Mouse (Mus musculus) neural tube, embryonic 13.5 days (tissue): ENCODE results near the gene Chia1. TPM values are rescaled to one million over a fixed set of nuclear protein-coding genes. Genes with fewer than 3 reads are reported as not detected.
"Not testable (repeated sequence)": the region's sequence is repeated elsewhere in the genome, so short reads cannot be mapped to it uniquely, and the experiment has no call there.

Source experiments
- ATAC-seq: fragments of 200-750 bp; cut with Nextera tagmentation; 2 replicates; pipeline ENCODE4 v1.8.0; 2017; ENCODE audit warnings: low read depth, mild to moderate bottlenecking, moderate TSS enrichment, moderate library complexity
- H3K27ac ChIP-seq: fragments of 300-500 bp; sonication (generic); replicated peaks from 2 replicates; pipeline ENCODE4 v1.5.1; 2015; ENCODE audit warnings: moderate library complexity, mild to moderate bottlenecking, inconsistent platforms
- H3K27me3 ChIP-seq: fragments of 300-500 bp; sonication (generic); 2 replicates; pipeline ENCODE4 v1.6.1; 2015; ENCODE audit warnings: mild to moderate bottlenecking, inconsistent platforms
- H3K36me3 ChIP-seq: fragments of 300-500 bp; sonication (generic); 2 replicates; pipeline ENCODE4 v1.6.1; 2015; ENCODE audit warnings: mild to moderate bottlenecking, inconsistent platforms
- H3K4me1 ChIP-seq: fragments of 300-500 bp; sonication (generic); replicated peaks from 2 replicates; pipeline ENCODE4 v1.6.1; 2015; ENCODE audit warnings: inconsistent platforms
- H3K4me2 ChIP-seq: fragments of 300-500 bp; sonication (generic); 2 replicates; pipeline ENCODE4 v1.6.1; 2015; ENCODE audit warnings: inconsistent platforms, mild to moderate bottlenecking, moderate library complexity
- H3K4me3 ChIP-seq: fragments of 300-500 bp; sonication (generic); 2 replicates; pipeline ENCODE4 v1.5.1; 2015; ENCODE audit warnings: mild to moderate bottlenecking, inconsistent platforms
- H3K9ac ChIP-seq: fragments of 300-500 bp; sonication (generic); 2 replicates; pipeline ENCODE4 v1.6.1; 2015; ENCODE audit warnings: moderate library complexity, mild to moderate bottlenecking, inconsistent platforms
- H3K9me3 ChIP-seq: fragments of 300-500 bp; sonication (generic); 2 replicates; pipeline ENCODE4 v1.6.1; 2016; ENCODE audit warnings: inconsistent platforms
- WGBS: fragments of 180-500 bp; shearing (Covaris S2); methylation state at CpG from one replicate; pipeline ENCODE4 v1.1.7; 2015; 5-methylcytosine and 5-hydroxymethylcytosine counted together
- polyA plus RNA-seq: library from polyadenylated mRNA; unstranded; fragments of >200 nt; fragmentation: Nextera tagmentation; extraction: Ambion mirVana; gene quantifications from 2 replicates; pipeline ENCODE4 v1.2.1, GENCODE M21; 2015

The Chia1 gene
- polyA plus RNA-seq, 1 experiment from 2014 or later, result 0.82 TPM

DNA sequence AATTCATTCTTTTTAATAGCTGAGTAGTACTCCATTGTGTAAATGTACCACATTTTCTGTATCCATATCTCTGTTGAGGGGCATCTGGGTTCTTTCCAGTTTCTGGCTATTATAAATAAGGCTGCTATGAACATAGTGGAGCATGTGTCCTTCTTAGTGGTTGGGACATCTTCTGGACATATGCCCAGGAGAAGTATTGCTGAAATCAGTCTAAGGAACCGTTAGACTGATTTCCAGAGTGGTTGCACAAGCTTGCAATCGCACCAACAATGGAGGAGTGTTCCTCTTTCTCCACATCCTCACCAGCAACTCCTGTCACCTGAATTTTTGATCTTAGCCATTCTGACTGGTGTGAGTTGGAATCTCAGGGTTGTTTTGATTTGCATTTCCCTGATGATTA is 59.5 kb downstream of the Chia1 start:
- not testable (repeated sequence) for H3K36me3 ChIP-seq, H3K4me1 ChIP-seq, H3K27me3 ChIP-seq, H3K4me3 ChIP-seq, H3K4me2 ChIP-seq, ATAC-seq, H3K9ac ChIP-seq, H3K27ac ChIP-seq
- H3K9me3 ChIP-seq, result peaks cover 11% of the 10 kb centered on the region
- WGBS, result 74% methylated on average over 2 of the region's 2 CpGs

DNA sequence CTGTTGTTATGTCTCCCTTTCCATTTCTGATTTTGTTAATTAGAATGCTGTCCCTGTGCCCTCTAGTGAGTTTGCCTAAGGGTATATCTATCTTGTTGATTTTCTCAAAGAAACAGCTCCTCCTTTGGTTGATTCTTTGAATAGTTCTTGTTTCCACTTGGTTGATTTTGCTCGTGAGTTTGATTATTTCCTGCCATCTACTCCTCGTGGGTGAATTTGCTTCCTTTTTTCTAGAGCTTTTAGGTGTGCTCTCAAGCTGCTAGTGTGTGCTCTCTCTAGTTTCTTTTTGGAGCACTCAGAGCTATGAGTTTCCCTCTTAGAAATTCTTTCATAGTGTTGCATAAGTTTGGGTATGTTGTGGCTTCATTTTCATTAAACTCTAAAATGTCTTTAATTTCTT is 61.9 kb downstream of the Chia1 start:
- peaks cover 18% of the 10 kb centered on the region for H3K9me3 ChIP-seq
- not testable (repeated sequence) for H3K9ac ChIP-seq, H3K36me3 ChIP-seq, H3K27ac ChIP-seq, H3K4me3 ChIP-seq, ATAC-seq, H3K4me1 ChIP-seq, H3K4me2 ChIP-seq, H3K27me3 ChIP-seq
- 68% methylated on average over 2 of the region's 2 CpGs for WGBS

DNA sequence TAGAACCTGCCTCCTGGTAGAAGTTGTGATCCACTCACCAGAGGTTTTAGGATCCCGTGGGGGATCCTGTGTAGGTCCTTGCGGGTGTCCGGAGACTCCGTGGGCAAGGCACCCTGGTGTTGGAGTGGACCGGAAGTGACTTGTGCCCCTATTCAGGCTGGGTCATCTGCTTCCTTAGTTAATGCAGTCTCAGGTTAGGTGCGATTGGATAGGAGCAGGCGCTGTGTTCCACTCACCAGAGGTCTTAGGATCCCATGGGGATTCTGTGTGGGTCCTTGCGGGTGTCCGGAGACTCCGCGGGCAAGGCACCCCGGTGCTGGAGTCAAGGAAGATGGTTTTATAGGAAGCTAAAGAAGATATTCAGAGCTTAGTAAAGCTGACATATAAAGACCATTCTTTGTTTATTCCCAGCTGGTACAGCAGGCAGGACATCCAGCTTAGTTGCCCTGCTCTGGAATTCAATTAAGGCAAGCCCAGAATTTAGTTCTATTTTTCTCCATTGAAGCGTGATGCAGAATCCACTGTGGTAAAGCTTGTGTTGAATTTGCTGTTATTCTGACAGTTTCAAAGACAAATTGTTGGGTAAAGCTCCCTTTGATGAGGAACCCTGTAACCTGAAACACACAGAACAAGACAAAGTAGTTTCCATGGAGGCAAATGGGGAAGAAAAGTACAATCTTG is 64.6 kb downstream of the Chia1 start:
- no peak for ATAC-seq
- WGBS, result 89% methylated on average over 13 of the region's 13 CpGs
- no peaks in the 10 kb centered on the region for H3K27me3 ChIP-seq

More for the DNA sequence above, 64.6 kb downstream of the Chia1 start:
- Histone ChIP-seq H3K4me3 (no peak overlapping the region), H3K9ac (no peak overlapping the region), H3K9me3 (peaks cover 17% of the 10 kb centered on the region; the same call in 1 of the 2 replicates), H3K4me2 (no peak overlapping the region), H3K27ac (no peak overlapping the region), H3K4me1 (no peaks in the 10 kb centered on the region), H3K36me3 (no peaks in the 10 kb centered on the region)

Other genes starting within 250 kb of the Chia1 start
- gene Adora3, start 242.4 kb upstream of the Chia1 start, polyA plus RNA-seq, result not detected in 2 replicates
- not detected in 2 replicates for gene Tmigd3, start 242.3 kb upstream of the Chia1 start, polyA plus RNA-seq
- gene I830077J02Rik, start 180.6 kb upstream of the Chia1 start, polyA plus RNA-seq, result 0.21 and 0.33 TPM in 2 replicates
- gene Wdr77, start 153.9 kb upstream of the Chia1 start, polyA plus RNA-seq, result 89.3 and 94.1 TPM in 2 replicates
- 612 and 654 TPM in 2 replicates for gene Atp5f1, start 153.1 kb upstream of the Chia1 start, polyA plus RNA-seq
- gene Ovgp1, start 139.5 kb upstream of the Chia1 start, polyA plus RNA-seq, result 3.1 and 4.1 TPM in 2 replicates
- gene Pifo, start 98.6 kb upstream of the Chia1 start, polyA plus RNA-seq, result 0.52 and 1.5 TPM in 2 replicates
- gene Chil5, start 80.4 kb upstream of the Chia1 start, polyA plus RNA-seq, result not detected in 2 replicates
- gene Chil3, start 54.3 kb downstream of the Chia1 start, polyA plus RNA-seq, result not detected in 2 replicates
- gene Chil4, start 106.3 kb downstream of the Chia1 start, polyA plus RNA-seq, result not detected in 2 replicates